Mouse (Mus musculus) telencephalon, adult 2 months (tissue): ENCODE results near the gene Diaph2.

Experiments
- DNase-seq: peaks from one replicate; pipeline ENCODE4 v3.0.0-alpha.2; 2011; ENCODE audit warnings: low read depth, low spot score

Gene Diaph2

GRCm38 (mm10) chrX:129749571-129750061, at the start of gene Diaph2:
Gene Diaph2 (plus strand): TSS chrX:129749742.
- peak; percentile 65 for DNase-seq

GRCm38 (mm10) chrX:129701634-129702312, 47.8 kb upstream of the Diaph2 start:
- no peak for DNase-seq

GRCm38 (mm10) chrX:129709656-129710055, 39.9 kb upstream of the Diaph2 start:
- DNase-seq, result no peak

- DNase-seq, result no peak
Measured at GRCm38 (mm10) chrX:129728717-129729220, 20.8 kb upstream of the Diaph2 start.

- no peak for DNase-seq
Measured at GRCm38 (mm10) chrX:129736562-129736961, 13.0 kb upstream of the Diaph2 start.

DNA sequence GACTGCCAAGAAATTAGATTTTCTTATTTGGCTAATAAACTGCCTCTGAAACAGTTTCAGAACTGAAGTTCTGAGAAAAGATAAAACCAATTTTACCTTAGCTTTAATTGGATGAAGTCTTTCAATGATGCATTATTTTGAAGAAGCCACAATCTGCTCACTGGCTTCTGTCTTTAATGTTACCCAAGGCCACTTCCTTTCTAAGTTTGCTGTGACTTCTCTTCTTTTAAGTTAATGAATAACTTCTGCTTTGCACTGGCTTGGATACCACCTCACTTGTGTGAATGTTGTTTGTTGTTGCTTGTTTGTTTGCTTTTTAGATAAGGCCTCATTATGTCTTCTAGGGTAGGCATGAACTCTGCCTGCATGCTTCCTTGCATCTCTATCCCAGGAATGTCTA, 10.3 kb upstream of the Diaph2 start:
- DNase-seq, result no peak

GRCm38 (mm10) chrX:129742981-129743380, 6.6 kb upstream of the Diaph2 start:
- DNase-seq, result no peak

DNA sequence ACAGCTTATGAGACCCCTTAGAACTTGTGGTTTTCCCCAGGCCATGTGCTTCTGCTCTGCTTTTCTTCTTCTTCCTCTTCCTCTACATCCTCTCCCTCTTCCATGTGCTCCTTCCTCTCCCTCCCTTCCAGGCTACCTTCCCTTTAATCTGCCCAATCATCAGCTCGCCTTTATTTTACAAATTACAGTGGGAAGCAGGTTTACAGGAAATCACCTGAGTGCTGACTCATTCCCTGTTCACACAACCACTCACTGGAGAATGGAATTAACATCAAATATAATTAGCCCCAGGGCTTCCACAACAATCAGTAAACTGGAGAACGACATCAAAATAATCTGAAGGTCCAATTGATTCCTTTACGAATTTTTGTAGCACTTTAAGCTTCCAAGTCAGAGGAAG, 3.6 kb upstream of the Diaph2 start:
- DNase-seq, result no peak

- DNase-seq, result no peak
Measured at GRCm38 (mm10) chrX:129749102-129749501, 440 bp upstream of the Diaph2 start.

GRCm38 (mm10) chrX:129750094-129750569, 590 bp downstream of the Diaph2 start:
- DNase-seq, result no peak

- DNase-seq, result no peak
Measured at GRCm38 (mm10) chrX:129750606-129751005, 1.1 kb downstream of the Diaph2 start.

DNA sequence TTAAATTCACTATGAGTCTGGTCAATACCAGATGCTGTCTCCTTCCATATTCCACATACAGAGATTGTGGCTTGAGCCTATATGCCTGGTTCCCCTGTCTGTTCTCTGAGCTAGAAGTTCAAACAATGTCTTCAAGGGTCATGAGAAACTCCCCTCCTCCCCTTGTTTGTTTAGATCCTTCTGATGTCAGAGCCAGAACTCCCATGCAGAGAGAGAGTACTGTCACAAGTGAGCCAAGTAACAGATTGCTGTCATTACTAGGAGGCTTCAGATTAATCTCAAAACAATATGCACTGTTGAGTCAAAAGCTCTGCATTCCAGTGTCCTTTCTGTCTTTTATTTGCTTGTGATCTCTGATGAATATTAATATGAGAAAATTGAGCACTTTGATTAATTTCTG, 7.1 kb downstream of the Diaph2 start:
- DNase-seq, result no peak

DNA sequence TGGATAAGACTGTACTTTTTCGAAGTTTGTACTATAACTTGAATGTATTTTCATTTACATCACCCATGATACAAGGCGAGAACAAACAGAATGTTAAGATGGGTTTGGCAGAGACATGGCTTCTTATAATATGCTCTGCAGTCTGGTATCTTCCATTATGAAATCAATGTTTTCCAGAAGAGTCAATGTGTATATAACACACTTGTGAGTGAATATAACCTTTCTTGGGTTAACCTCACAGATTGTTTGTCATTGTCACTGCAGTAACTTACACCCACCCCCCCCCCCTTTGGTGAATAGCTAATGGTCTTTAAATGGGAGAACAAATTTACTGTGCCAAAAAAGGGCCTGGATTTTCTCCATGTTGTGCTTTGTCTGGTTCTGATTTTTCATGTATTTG, 13.1 kb downstream of the Diaph2 start:
- DNase-seq, result no peak

GRCm38 (mm10) chrX:129765378-129765777, 15.8 kb downstream of the Diaph2 start:
- DNase-seq, result peak; percentile 80

- DNase-seq, result no peak
Measured at GRCm38 (mm10) chrX:129766811-129767210, 17.3 kb downstream of the Diaph2 start.

GRCm38 (mm10) chrX:129770625-129771024, 21.1 kb downstream of the Diaph2 start:
- no peak for DNase-seq

GRCm38 (mm10) chrX:129773556-129774255, 24.2 kb downstream of the Diaph2 start:
- no peak for DNase-seq

DNA sequence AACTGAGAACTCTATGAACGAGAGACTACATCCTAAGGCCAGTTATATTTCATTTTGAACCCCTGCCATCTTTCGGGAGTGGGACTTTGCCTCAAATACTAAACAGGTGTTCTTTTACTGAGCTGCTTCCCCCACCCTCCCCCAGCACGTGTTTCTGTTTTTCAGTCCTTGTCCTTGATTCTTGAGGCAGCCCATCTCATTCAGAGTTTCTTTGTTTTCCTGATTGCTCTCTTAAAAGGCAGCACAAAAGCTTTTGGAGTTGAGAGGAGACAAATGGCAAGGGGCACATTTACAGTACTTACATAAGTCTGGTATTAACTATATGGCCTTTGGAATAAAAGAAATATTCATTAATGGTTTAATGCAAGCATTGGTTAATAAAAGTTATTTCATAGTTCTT, 24.9 kb downstream of the Diaph2 start:
- DNase-seq, result no peak

GRCm38 (mm10) chrX:129776761-129777160, 27.2 kb downstream of the Diaph2 start:
- no peak for DNase-seq

DNA sequence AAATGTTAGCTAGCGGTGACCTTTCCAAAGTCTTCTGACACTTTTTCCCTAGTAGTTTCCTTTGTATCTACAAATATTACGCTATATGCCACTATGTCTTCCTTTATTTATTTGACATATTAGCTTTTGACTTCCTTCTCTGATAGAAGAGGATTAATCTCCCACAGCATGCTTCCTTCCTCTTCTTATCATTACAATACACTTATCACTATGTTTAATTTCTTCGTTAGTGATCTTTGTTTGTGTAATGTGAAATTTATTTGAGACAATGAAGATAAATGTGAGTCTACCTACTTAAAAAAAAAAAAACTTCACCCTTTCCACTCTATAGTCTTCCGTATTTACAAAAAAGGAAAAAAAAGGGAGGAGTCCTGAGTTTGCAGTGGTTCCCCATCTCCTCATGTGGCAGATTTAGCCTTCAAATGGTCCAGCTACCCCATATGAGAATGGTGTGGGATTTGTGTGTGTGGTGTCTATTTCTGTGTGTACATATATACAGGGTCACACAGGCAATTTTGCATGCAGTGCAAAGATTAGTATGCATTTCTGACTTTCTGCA, 27.9 kb downstream of the Diaph2 start:
- no peak for DNase-seq

- DNase-seq, result no peak
Measured at GRCm38 (mm10) chrX:129781844-129782243, 32.3 kb downstream of the Diaph2 start.

- no peak for DNase-seq
Measured at GRCm38 (mm10) chrX:129784062-129784461, 34.5 kb downstream of the Diaph2 start.
